Mouse (Mus musculus) midbrain, embryonic 10.5 days (tissue): ENCODE data around the gene Mfsd14a. TPM values are rescaled to one million over a fixed set of nuclear protein-coding genes. Genes with fewer than 3 reads are reported as not detected.

ENCODE experiments used
- DNase-seq: peaks from one replicate; pipeline ENCODE4 v3.0.0-alpha.2; 2017; ENCODE audit warnings: low spot score
- H3K27ac ChIP-seq: fragments of 300-500 bp; sonication (generic); replicated peaks from 2 replicates; pipeline ENCODE4 v1.5.1; 2016; ENCODE audit warnings: mild to moderate bottlenecking
- H3K27me3 ChIP-seq: fragments of 300-500 bp; sonication (generic); 2 replicates; pipeline ENCODE4 v1.6.1; 2016; ENCODE audit warnings: low read depth, mild to moderate bottlenecking; ENCODE audit not compliant: poor library complexity, severe bottlenecking
- H3K36me3 ChIP-seq: fragments of 300-500 bp; sonication (generic); 2 replicates; pipeline ENCODE4 v1.6.1; 2016; ENCODE audit warnings: mild to moderate bottlenecking, moderate library complexity
- H3K4me1 ChIP-seq: fragments of 300-500 bp; sonication (generic); 2 replicates; pipeline ENCODE4 v1.6.1; 2016
- H3K4me3 ChIP-seq: fragments of 300-500 bp; sonication (generic); 2 replicates; pipeline ENCODE4 v1.5.1; 2016; ENCODE audit warnings: mild to moderate bottlenecking, moderate library complexity
- H3K9me3 ChIP-seq: fragments of 300-500 bp; sonication (generic); replicated peaks from 2 replicates; pipeline ENCODE4 v1.6.1; 2016; ENCODE audit warnings: mild to moderate bottlenecking
- WGBS: fragments of 180-500 bp; shearing (Covaris S2); methylation state at CpG from one replicate; pipeline ENCODE4 v1.1.7; 2016; 5-methylcytosine and 5-hydroxymethylcytosine counted together
- polyA plus RNA-seq: library from polyadenylated mRNA; unstranded; fragments of >200 nt; fragmentation: Nextera tagmentation; extraction: Ambion mirVana; gene quantifications from 2 replicates; pipeline ENCODE4 v1.2.1, GENCODE M21; 2016

Gene Mfsd14a
- polyA plus RNA-seq, 1 experiment from 2014 or later, result 81.4 TPM

- Histone ChIP-seq H3K4me3 (no peak overlapping the region), H3K27me3 (no peaks in the 10 kb centered on the region), H3K4me1 (no peaks in the 10 kb centered on the region), H3K27ac (no peak overlapping the region), H3K36me3 (peaks cover 99% of the 10 kb centered on the region), H3K9me3 (no peaks in the 10 kb centered on the region)
- WGBS, result 94% methylated on average over 2 of the region's 2 CpGs
- DNase-seq, result no peak
Measured at GRCm38 (mm10) chr3:116642373-116642772, 20.1 kb downstream of the Mfsd14a start.

- H3K36me3 ChIP-seq, result peaks cover 100% of the 10 kb centered on the region
- DNase-seq, result no peak
Measured at GRCm38 (mm10) chr3:116641811-116642371, 20.6 kb downstream of the Mfsd14a start.

GRCm38 (mm10) chr3:116640024-116640423 lies 22.5 kb downstream of the Mfsd14a start:
- DNase-seq, result no peak
- H3K27ac ChIP-seq, result no peak overlapping the region
- 81% methylated on average over 1 of the region's 1 CpGs for WGBS
- no peaks in the 10 kb centered on the region for H3K27me3 ChIP-seq
- peaks cover 100% of the 10 kb centered on the region for H3K36me3 ChIP-seq
- H3K4me3 ChIP-seq, result no peak overlapping the region
- H3K9me3 ChIP-seq, result no peaks in the 10 kb centered on the region
- no peaks in the 10 kb centered on the region for H3K4me1 ChIP-seq

More at GRCm38 (mm10) chr3:116641811-116642371, 20.6 kb downstream of the Mfsd14a start:
- no peaks in the 10 kb centered on the region for H3K4me1 ChIP-seq
- no peaks in the 10 kb centered on the region for H3K27me3 ChIP-seq
- 94% methylated on average over 6 of the region's 6 CpGs for WGBS
- H3K4me3 ChIP-seq, result no peak overlapping the region
- H3K9me3 ChIP-seq, result no peaks in the 10 kb centered on the region
- no peak overlapping the region for H3K27ac ChIP-seq

- DNase-seq, result no peak
- Histone ChIP-seq H3K9me3 (no peaks in the 10 kb centered on the region), H3K27me3 (no peaks in the 10 kb centered on the region), H3K27ac (no peak overlapping the region), H3K4me3 (no peak overlapping the region), H3K36me3 (peaks cover 100% of the 10 kb centered on the region), H3K4me1 (no peaks in the 10 kb centered on the region)
- 94% methylated on average over 7 of the region's 7 CpGs for WGBS
Measured at GRCm38 (mm10) chr3:116638572-116638971, 23.9 kb downstream of the Mfsd14a start.

- peaks cover 100% of the 10 kb centered on the region for H3K36me3 ChIP-seq
- 87% methylated on average over 9 of the region's 9 CpGs for WGBS
- no peak overlapping the region for H3K4me3 ChIP-seq
- no peaks in the 10 kb centered on the region for H3K9me3 ChIP-seq
- no peaks in the 10 kb centered on the region for H3K27me3 ChIP-seq
- no peak for DNase-seq
- H3K27ac ChIP-seq, result no peak overlapping the region
- H3K4me1 ChIP-seq, result no peaks in the 10 kb centered on the region
Measured at GRCm38 (mm10) chr3:116637693-116638476, 24.6 kb downstream of the Mfsd14a start.

- H3K36me3 ChIP-seq, result peaks cover 99% of the 10 kb centered on the region
- H3K27me3 ChIP-seq, result no peaks in the 10 kb centered on the region
- H3K4me3 ChIP-seq, result no peak overlapping the region
- WGBS, result 80% methylated on average over 5 of the region's 5 CpGs
- no peaks in the 10 kb centered on the region for H3K4me1 ChIP-seq
- H3K27ac ChIP-seq, result no peak overlapping the region
- DNase-seq, result no peak
- no peaks in the 10 kb centered on the region for H3K9me3 ChIP-seq
Measured at GRCm38 (mm10) chr3:116635799-116636198, 26.7 kb downstream of the Mfsd14a start.

GRCm38 (mm10) chr3:116634853-116635252 lies 27.6 kb downstream of the Mfsd14a start:
- Histone ChIP-seq H3K4me1 (no peaks in the 10 kb centered on the region), H3K27me3 (no peaks in the 10 kb centered on the region), H3K36me3 (peaks cover 97% of the 10 kb centered on the region), H3K4me3 (no peak overlapping the region), H3K27ac (no peak overlapping the region), H3K9me3 (no peaks in the 10 kb centered on the region)
- 94% methylated on average over 8 of the region's 8 CpGs for WGBS
- DNase-seq, result no peak

- Histone ChIP-seq H3K27ac (no peak overlapping the region), H3K36me3 (peaks cover 97% of the 10 kb centered on the region), H3K4me3 (no peak overlapping the region), H3K4me1 (no peaks in the 10 kb centered on the region), H3K9me3 (no peaks in the 10 kb centered on the region), H3K27me3 (no peaks in the 10 kb centered on the region)
- no peak for DNase-seq
- WGBS, result 93% methylated on average over 3 of the region's 3 CpGs
Measured at GRCm38 (mm10) chr3:116634091-116634490, 28.4 kb downstream of the Mfsd14a start.

- 93% methylated on average over 3 of the region's 3 CpGs for WGBS
- peaks cover 96% of the 10 kb centered on the region for H3K36me3 ChIP-seq
Measured at GRCm38 (mm10) chr3:116632971-116633370, 29.5 kb downstream of the Mfsd14a start.

GRCm38 (mm10) chr3:116631459-116631858 lies 31.0 kb downstream of the Mfsd14a start:
- H3K4me3 ChIP-seq, result no peak overlapping the region
- H3K27me3 ChIP-seq, result no peaks in the 10 kb centered on the region
- peaks cover 95% of the 10 kb centered on the region for H3K36me3 ChIP-seq
- H3K4me1 ChIP-seq, result no peaks in the 10 kb centered on the region
- no peak overlapping the region for H3K27ac ChIP-seq
- no peak for DNase-seq
- H3K9me3 ChIP-seq, result no peaks in the 10 kb centered on the region
- 91% methylated on average over 1 of the region's 1 CpGs for WGBS

More at GRCm38 (mm10) chr3:116632971-116633370, 29.5 kb downstream of the Mfsd14a start:
- H3K4me1 ChIP-seq, result no peaks in the 10 kb centered on the region
- H3K4me3 ChIP-seq, result no peak overlapping the region
- no peak overlapping the region for H3K27ac ChIP-seq
- no peaks in the 10 kb centered on the region for H3K9me3 ChIP-seq
- no peak for DNase-seq
- no peaks in the 10 kb centered on the region for H3K27me3 ChIP-seq

- DNase-seq, result no peak
- Histone ChIP-seq H3K9me3 (no peaks in the 10 kb centered on the region), H3K27ac (no peak overlapping the region), H3K36me3 (peaks cover 67% of the 10 kb centered on the region), H3K4me3 (no peak overlapping the region), H3K27me3 (no peaks in the 10 kb centered on the region), H3K4me1 (no peaks in the 10 kb centered on the region)
- 97% methylated on average over 7 of the region's 7 CpGs for WGBS
Measured at GRCm38 (mm10) chr3:116622641-116623040, 39.8 kb downstream of the Mfsd14a start.

GRCm38 (mm10) chr3:116620636-116621370 lies 41.7 kb downstream of the Mfsd14a start:
- no peak overlapping the region for H3K4me3 ChIP-seq
- DNase-seq, result no peak
- H3K4me1 ChIP-seq, result no peaks in the 10 kb centered on the region
- H3K9me3 ChIP-seq, result no peaks in the 10 kb centered on the region
- H3K27ac ChIP-seq, result no peak overlapping the region
- H3K27me3 ChIP-seq, result no peaks in the 10 kb centered on the region
- H3K36me3 ChIP-seq, result peaks cover 65% of the 10 kb centered on the region
- 93% methylated on average over 7 of the region's 7 CpGs for WGBS

- 92% methylated on average over 6 of the region's 6 CpGs for WGBS
Measured at GRCm38 (mm10) chr3:116618855-116619254, 43.6 kb downstream of the Mfsd14a start.

More at GRCm38 (mm10) chr3:116618855-116619254, 43.6 kb downstream of the Mfsd14a start:
- no peak for DNase-seq
- Histone ChIP-seq H3K36me3 (peaks cover 84% of the 10 kb centered on the region), H3K27ac (no peak overlapping the region), H3K4me1 (no peaks in the 10 kb centered on the region), H3K27me3 (no peaks in the 10 kb centered on the region), H3K4me3 (no peak overlapping the region), H3K9me3 (no peaks in the 10 kb centered on the region)
